Mouse (Mus musculus): Measurements from ENCODE around the gene Mtfmt. TPM values are rescaled to one million over a fixed set of nuclear protein-coding genes. Genes with fewer than 3 reads are reported as not detected.

Mtfmt gene
- not detected in 2 replicates for polyA plus RNA-seq (2012; ENCODE audit: insufficient read depth, insufficient read length, low replicate concordance, missing spikeins)

- H3K27ac ChIP-seq (ENCODE audit: insufficient read depth, low read depth, low read length) = no peak within 1 kb of the TSS
- TF ChIP-seq POLR2A (IDR thresholded peaks at IDR 0.05; ENCODE audit: insufficient read depth, low read depth, low read length) = peak; percentile 79
- no peak for TF ChIP-seq CTCF (IDR thresholded peaks at IDR 0.05; ENCODE audit: insufficient read depth, low read depth, low read length)
- WGBS = under 1% methylated on average over 54 of the region's 54 CpGs
- no peaks in the 10 kb centered on the region for H3K4me1 ChIP-seq (ENCODE audit: control insufficient read depth, insufficient read depth, low read length)
- peak within 1 kb of the TSS; percentile 87 for H3K4me3 ChIP-seq (ENCODE audit: insufficient read depth, low read depth, low read length)
Measured at GRCm38 (mm10) chr9:65435671-65436301, at the start of gene Mtfmt. Gene Mtfmt, plus strand, starts transcription at chr9:65435782.

- WGBS = 44% methylated on average over 8 of the region's 8 CpGs
- Histone ChIP-seq H3K27ac (ENCODE audit: insufficient read depth, low read depth, low read length) (no peak overlapping the region), H3K4me1 (ENCODE audit: control insufficient read depth, insufficient read depth, low read length) (peaks cover 18% of the 10 kb centered on the region), H3K4me3 (ENCODE audit: insufficient read depth, low read depth, low read length) (no peak overlapping the region)
- TF ChIP-seq CTCF (IDR thresholded peaks at IDR 0.05; ENCODE audit: insufficient read depth, low read depth, low read length) = no peak
- no peak for TF ChIP-seq POLR2A (IDR thresholded peaks at IDR 0.05; ENCODE audit: insufficient read depth, low read depth, low read length)
Measured at GRCm38 (mm10) chr9:65386373-65387140, 49.0 kb upstream of the Mtfmt start.

GRCm38 (mm10) chr9:65390752-65391612 lies 44.6 kb upstream of the Mtfmt start:
- 18% methylated on average over 96 of the region's 96 CpGs for WGBS
- peaks cover 16% of the 10 kb centered on the region for H3K4me1 ChIP-seq (ENCODE audit: control insufficient read depth, insufficient read depth, low read length)
- H3K4me3 ChIP-seq (ENCODE audit: insufficient read depth, low read depth, low read length) = peak overlapping the region; percentile 44
- no peak overlapping the region for H3K27ac ChIP-seq (ENCODE audit: insufficient read depth, low read depth, low read length)
- no peak for TF ChIP-seq CTCF (IDR thresholded peaks at IDR 0.05; ENCODE audit: insufficient read depth, low read depth, low read length)
- no peak for TF ChIP-seq POLR2A (IDR thresholded peaks at IDR 0.05; ENCODE audit: insufficient read depth, low read depth, low read length)

GRCm38 (mm10) chr9:65391613-65391964 lies 44.0 kb upstream of the Mtfmt start, which contains the start of gene Kbtbd13:
Gene Kbtbd13, minus strand, starts transcription at chr9:65391652.
- 51% methylated on average over 8 of the region's 8 CpGs for WGBS
- Histone ChIP-seq H3K4me3 (ENCODE audit: insufficient read depth, low read depth, low read length) (peak within 1 kb of the TSS; percentile 44), H3K27ac (ENCODE audit: insufficient read depth, low read depth, low read length) (no peak within 1 kb of the TSS), H3K4me1 (ENCODE audit: control insufficient read depth, insufficient read depth, low read length) (peaks cover 16% of the 10 kb centered on the region)
- no peak for TF ChIP-seq POLR2A (IDR thresholded peaks at IDR 0.05; ENCODE audit: insufficient read depth, low read depth, low read length)
- no peak for TF ChIP-seq CTCF (IDR thresholded peaks at IDR 0.05; ENCODE audit: insufficient read depth, low read depth, low read length)

- TF ChIP-seq CTCF (IDR thresholded peaks at IDR 0.05; ENCODE audit: insufficient read depth, low read depth, low read length) (peak; percentile 69), POLR2A (IDR thresholded peaks at IDR 0.05; ENCODE audit: insufficient read depth, low read depth, low read length) (no peak)
- H3K4me3 ChIP-seq (ENCODE audit: insufficient read depth, low read depth, low read length) = no peak overlapping the region
- peaks cover 16% of the 10 kb centered on the region for H3K4me1 ChIP-seq (ENCODE audit: control insufficient read depth, insufficient read depth, low read length)
- 30% methylated on average over 6 of the region's 6 CpGs for WGBS
- H3K27ac ChIP-seq (ENCODE audit: insufficient read depth, low read depth, low read length) = no peak overlapping the region
Measured at GRCm38 (mm10) chr9:65392638-65393364, 42.8 kb upstream of the Mtfmt start.

GRCm38 (mm10) chr9:65393606-65394005 lies 42.0 kb upstream of the Mtfmt start:
- Histone ChIP-seq H3K4me1 (ENCODE audit: control insufficient read depth, insufficient read depth, low read length) (peaks cover 22% of the 10 kb centered on the region), H3K4me3 (ENCODE audit: insufficient read depth, low read depth, low read length) (no peak overlapping the region), H3K27ac (ENCODE audit: insufficient read depth, low read depth, low read length) (no peak overlapping the region)
- TF ChIP-seq CTCF (IDR thresholded peaks at IDR 0.05; ENCODE audit: insufficient read depth, low read depth, low read length) (no peak), POLR2A (IDR thresholded peaks at IDR 0.05; ENCODE audit: insufficient read depth, low read depth, low read length) (no peak)
- WGBS = 57% methylated on average over 2 of the region's 2 CpGs

GRCm38 (mm10) chr9:65394360-65394759 lies 41.2 kb upstream of the Mtfmt start:
- H3K27ac ChIP-seq (ENCODE audit: insufficient read depth, low read depth, low read length) = no peak overlapping the region
- peaks cover 22% of the 10 kb centered on the region for H3K4me1 ChIP-seq (ENCODE audit: control insufficient read depth, insufficient read depth, low read length)
- no peak overlapping the region for H3K4me3 ChIP-seq (ENCODE audit: insufficient read depth, low read depth, low read length)
- 73% methylated on average over 2 of the region's 2 CpGs for WGBS
- TF ChIP-seq CTCF (IDR thresholded peaks at IDR 0.05; ENCODE audit: insufficient read depth, low read depth, low read length) (no peak), POLR2A (IDR thresholded peaks at IDR 0.05; ENCODE audit: insufficient read depth, low read depth, low read length) (no peak)

- peaks cover 6% of the 10 kb centered on the region; the same call in 1 of the 2 replicates for H3K4me1 ChIP-seq (ENCODE audit: control insufficient read depth, insufficient read depth, low read length)
- peak within 1 kb of the TSS; percentile 44 for H3K4me3 ChIP-seq (ENCODE audit: insufficient read depth, low read depth, low read length)
- H3K27ac ChIP-seq (ENCODE audit: insufficient read depth, low read depth, low read length) = no peak within 1 kb of the TSS
- 3% methylated on average over 24 of the region's 24 CpGs for WGBS
- TF ChIP-seq CTCF (IDR thresholded peaks at IDR 0.05; ENCODE audit: insufficient read depth, low read depth, low read length) = no peak
- no peak for TF ChIP-seq POLR2A (IDR thresholded peaks at IDR 0.05; ENCODE audit: insufficient read depth, low read depth, low read length)
Measured at GRCm38 (mm10) chr9:65398279-65398678, 37.3 kb upstream of the Mtfmt start, which contains the start of gene Rasl12. Gene Rasl12, plus strand, starts transcription at chr9:65398506.

Measured in olfactory bulb, adult 2 months (tissue).